Mouse (Mus musculus): Measurements from ENCODE around the gene Ankrd13c.
"Not testable (repeated sequence)": the region's sequence is repeated elsewhere in the genome, so short reads cannot be mapped to it uniquely, and the experiment has no call there.

Ankrd13c gene

DNA sequence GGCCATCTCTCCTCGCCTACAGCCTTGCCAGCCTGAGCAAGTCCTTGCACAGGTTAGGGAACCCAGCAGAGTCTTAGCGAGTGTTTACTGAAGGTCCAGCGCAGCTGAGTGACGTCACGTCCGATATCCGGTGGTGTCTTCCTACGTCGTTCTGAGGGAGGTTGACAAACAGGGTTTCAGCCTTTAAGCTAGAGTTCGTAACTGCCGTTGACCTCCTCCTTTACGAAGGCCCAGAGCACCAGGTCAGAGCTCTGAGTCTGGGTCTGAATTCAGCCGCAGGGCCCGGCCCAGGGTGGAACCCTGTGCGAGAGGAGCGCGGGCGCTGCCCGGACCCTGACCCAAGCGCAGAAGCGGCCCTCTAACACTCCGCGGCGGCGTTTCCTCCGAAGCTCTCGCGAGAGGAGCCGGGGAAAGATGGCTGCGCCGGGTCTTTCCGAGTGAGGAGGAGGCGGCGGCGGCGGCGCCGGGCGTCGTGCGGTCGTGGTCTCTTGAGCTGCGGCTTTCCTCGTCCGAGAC is at the start of gene Ankrd13c:
Gene Ankrd13c, plus strand, starts transcription at position 397 of the 516 bp plus-strand sequence.
- in situ Hi-C loops (cut with MseI, MboI), result no loop called here

DNA sequence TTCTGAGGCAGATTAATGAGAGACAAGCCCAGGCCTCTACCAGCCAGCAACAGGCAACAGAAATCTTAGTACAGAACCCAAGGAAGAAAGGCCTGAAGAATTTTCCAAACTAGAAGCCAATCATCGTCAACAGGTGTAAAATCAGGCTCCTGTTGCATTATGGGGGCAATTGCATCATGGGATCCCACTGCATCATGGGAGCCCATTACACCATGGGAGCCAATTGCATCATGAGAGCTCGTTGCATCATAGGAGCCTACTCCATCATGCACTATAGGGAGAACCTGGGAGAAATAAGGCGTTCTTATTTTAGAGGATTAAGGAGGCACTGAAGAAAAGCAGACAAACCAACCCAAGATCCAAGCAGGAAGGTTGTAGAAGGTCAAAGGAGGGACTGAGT is 49.4 kb upstream of the Ankrd13c start:
- in situ Hi-C loops (cut with MseI, MboI), result no loop called here

GRCm38 (mm10) chr3:157899986-157900385 is 47.1 kb upstream of the Ankrd13c start:
- in situ Hi-C loops (cut with MseI, MboI), result no loop called here

GRCm38 (mm10) chr3:157901721-157902120 is 45.3 kb upstream of the Ankrd13c start:
- in situ Hi-C loops (cut with MseI, MboI), result no loop called here

DNA sequence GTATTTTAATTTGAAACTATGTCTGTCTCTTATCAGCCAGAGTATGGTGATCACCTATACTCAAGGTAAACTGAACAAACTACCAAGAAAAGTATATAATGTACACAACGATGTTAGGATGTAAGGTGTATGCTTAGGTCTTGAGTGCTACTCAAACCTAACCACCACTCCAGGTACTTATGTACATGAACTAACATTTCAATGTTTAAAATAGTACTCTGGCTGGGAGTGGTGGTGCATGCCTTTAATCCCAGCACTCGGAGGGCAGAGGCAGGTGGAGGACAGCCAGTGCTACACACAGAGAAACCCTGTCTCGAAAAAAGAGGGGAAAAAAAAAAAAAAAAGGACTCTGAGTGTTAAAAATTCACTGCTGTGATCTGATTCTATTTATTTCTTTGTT is 38.9 kb upstream of the Ankrd13c start:
- in situ Hi-C loops (cut with MseI, MboI), result no loop called here

DNA sequence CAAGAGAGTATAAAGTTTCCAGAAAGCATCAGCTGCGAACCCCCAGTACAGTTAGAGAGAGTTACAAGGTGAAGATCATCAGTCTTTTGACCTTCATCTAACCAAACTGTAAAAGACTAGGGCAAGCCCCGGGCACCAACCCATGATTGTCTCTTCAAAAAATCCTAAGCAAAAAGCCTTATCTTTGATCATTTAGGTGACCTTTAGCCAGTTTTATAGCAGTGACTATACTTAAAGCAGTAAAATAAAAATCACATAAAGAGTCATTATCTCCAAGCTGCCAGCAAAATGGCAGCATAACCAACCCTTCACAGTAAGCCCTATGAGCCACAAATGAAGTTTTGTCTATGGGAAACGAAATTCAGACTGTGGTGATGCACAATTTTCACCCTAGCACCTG is 36.8 kb upstream of the Ankrd13c start:
- in situ Hi-C loops (cut with MseI, MboI), result no loop called here

- in situ Hi-C loops (cut with MseI, MboI), result no loop called here
Observed at GRCm38 (mm10) chr3:157912155-157912554, 34.9 kb upstream of the Ankrd13c start.

GRCm38 (mm10) chr3:157916336-157916735 is 30.7 kb upstream of the Ankrd13c start:
- in situ Hi-C loops (cut with MseI, MboI), result no loop called here

DNA sequence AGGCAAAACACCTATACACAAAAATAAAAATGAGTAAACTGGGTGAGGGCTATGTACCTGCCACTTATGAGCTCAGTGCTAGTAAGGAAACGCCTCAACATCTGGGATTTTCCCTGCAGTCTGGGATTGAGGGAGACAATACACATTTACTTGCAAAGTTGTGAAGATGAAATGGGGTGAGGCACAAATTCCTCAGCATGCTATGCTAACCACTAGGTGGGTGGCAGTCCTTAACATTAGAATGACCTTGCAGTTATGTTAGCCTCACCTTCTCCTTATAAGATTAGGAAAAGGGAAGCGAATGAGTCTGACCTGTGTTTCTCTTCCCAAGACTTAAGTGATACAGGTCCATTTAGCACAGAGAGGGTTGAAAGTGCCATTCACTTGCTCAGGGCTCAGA is 25.7 kb upstream of the Ankrd13c start:
- in situ Hi-C loops (cut with MseI, MboI), result no loop called here

DNA sequence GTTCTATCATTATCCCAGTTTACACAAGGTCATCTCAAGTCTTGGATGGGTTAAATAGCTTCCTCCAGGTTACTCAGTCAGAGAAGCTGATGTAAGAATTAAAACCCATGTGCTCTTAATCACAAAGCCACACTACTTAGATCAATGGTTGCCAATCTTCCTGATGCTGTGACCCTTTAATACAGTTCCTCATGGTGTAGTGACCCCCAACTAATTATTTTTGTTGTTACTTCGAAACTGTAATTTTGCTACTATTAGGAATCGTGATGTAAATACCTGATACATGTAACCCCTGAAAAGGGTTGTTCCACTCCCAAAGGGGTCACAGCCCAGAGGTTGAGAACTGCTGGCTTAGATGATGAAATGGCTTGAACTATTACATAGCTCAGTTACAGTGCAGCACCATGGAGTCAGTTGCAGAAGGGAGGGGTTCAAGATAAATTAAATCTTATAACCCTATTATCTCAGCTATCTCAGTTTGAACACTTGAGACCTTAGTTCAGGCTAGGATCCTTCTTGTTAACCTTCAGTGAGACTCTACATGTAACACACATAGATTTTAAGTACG is 23.7 kb upstream of the Ankrd13c start:
- in situ Hi-C loops (cut with MseI, MboI), result no loop called here

DNA sequence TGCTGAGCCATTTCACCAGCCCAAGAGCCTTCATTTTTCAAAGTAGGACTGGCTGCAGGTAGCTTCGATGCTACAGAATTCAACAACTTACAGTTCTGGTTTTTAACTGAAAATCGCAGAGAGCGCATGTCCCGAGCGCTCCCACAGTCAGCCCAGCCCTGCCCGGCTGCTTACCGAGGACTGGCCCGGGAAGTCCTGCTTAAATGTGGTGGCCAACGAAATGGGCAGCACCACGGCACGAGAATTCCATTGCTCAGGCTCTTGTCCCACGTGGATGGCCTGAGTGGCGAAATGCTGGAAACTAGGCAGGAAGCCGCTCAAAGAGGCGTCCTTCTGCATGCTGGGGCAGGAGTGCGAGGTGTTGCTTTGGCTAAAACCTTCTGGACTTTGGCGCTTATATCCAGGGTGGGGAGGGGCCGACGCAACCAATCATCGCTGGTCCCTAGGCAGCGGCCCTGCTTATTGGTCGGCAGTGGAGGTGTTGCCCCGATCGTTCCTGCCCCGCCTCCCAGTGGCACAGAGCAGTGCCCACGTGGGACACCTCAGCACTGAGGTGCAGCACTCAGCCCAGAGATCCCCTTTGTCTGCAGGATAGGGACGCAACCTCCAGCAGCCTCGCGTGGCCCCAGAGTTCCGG is 22.2 kb upstream of the Ankrd13c start, which contains the start of gene Cth:
Gene Cth, minus strand, starts transcription at position 386 of the 637 bp plus-strand sequence.
- in situ Hi-C loops (cut with MseI, MboI), result no loop called here

GRCm38 (mm10) chr3:157925706-157926510 is 21.1 kb upstream of the Ankrd13c start:
- in situ Hi-C loops (cut with MseI, MboI), result no loop called here

DNA sequence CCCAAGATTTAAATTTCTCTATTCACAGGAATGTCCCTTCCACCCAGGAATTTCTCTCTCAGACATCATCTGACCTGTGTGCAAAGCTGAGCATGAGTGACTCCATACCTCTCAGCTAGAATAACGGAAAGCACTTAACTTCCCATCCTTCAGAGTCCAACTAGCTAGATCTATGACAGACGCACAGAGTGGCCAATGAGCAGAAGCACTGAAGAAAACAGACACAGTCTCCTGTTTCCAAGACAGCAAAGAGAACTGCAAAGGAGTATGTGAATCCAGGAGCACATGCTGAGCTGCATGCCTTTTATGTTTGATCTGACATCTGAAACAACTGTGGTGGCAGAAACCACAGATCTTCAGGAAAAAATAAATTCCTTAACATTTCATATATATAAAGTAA is 20.3 kb upstream of the Ankrd13c start:
- in situ Hi-C loops (cut with MseI, MboI), result no loop called here

- in situ Hi-C loops (cut with MseI, MboI), result no loop called here
Observed at GRCm38 (mm10) chr3:157928731-157929130, 18.3 kb upstream of the Ankrd13c start.

DNA sequence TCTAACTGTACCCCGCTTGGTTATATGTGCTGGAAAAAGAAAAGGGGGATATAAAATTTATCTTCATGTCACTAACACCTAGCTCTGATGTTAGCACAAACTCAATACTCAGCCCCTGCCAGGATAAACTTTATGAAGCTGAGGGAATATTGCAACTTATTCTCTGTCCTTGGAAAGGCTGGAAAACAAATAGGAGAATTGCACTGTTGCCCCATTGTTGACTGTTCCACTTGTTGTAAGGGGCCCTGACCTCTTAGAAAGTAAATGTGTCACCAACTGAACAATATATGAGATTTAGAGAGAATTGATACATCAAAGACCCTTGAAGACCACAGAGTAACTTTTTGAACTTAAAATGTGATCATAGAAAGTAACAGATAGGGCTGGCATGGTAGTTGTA is 17.6 kb upstream of the Ankrd13c start:
- in situ Hi-C loops (cut with MseI, MboI), result no loop called here

DNA sequence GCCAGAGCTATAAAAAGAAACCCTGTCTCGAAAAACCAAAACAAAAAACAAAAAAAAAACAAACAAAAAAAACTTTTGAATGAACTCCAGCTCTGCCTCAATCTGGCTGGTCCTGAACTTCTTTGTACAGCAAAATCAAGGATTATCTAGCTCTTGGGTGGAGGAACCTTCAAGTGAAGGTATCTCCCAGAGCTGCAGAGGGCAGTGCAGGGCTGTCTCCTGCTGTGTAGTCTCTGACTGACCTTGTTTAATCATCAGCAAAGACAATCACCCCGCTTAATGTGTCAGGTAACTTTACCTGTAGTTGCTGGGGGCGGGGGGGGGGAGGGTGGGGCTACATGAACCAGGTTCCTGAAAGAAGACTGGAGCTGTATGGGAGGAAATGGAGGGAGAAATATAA is 15.4 kb upstream of the Ankrd13c start:
- in situ Hi-C loops (cut with MseI, MboI), result no loop called here

GRCm38 (mm10) chr3:157932074-157932473 is 15.0 kb upstream of the Ankrd13c start:
- in situ Hi-C loops (cut with MseI, MboI), result no loop called here

- in situ Hi-C loops (cut with MseI, MboI), result not testable (repeated sequence)
Observed at GRCm38 (mm10) chr3:157933223-157933622, 13.8 kb upstream of the Ankrd13c start.

DNA sequence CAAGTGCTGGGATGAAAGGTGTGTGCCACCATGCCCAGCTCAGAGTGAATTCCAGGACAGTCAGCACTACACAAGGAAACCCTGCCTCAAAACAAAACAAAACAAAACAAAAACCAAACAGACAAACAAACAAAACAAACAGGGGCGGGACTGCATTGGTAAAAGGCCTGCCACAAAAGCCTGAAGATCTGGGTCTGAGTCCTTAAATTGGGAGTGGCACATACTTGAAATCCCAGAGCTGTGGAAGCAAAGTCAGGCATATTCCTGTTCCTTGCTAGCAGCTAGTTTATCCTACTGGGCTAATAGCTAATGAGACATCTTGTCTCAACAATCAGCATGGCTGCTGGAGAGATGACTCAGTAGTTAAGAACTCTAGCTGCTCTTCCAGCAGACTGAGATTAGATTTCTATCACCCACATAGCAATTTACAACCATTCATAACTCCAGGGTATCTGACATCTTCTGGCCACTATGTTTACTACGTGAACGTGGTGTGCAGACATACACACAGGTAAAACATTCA is 12.7 kb upstream of the Ankrd13c start:
- in situ Hi-C loops (cut with MseI, MboI), result no loop called here

- in situ Hi-C loops (cut with MseI, MboI), result no loop called here
Observed at GRCm38 (mm10) chr3:157938585-157938984, 8.5 kb upstream of the Ankrd13c start.

DNA sequence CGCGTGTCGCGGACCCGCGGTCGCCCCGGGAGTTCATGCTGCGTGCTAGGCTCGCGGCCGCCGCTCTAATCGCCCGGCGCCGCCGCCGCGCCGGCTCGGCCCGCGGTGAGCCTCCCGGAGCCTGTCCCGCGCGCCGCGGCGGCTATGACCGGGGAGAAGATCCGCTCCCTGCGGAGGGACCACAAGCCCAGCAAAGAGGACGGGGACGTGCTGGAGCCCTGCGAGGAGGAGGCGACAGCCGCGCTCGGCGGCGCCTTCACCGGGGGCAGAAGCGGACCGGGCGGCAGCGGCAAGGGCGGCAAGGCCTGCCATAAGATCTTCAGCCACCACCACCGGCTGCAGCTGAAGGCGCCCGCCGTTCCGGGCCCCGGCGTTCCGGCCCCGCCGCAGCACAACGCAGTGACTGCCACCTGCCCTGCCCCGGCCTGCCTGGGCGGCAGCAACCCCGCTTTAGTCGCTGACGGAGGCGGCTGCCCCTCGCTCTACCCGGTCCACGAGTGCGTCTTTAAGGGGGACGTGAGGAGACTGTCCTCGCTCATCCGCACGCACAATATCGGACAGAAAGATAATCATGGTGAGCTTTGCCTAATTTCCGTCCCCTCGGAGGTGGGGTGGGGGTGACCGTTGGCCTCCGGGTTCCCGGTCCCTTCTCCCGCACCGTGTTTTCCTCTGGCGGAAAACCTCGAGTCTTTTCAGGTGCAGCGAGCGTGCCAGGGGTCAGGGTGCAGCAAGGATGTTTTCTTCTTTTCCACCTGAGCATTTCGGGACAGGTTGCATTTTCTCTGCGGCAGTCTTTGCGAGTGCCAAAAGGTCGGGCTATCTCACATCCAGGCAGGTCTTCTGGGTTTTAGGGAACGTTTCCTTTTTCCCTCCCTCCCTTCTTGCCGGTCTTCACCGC is 593 bp downstream of the Ankrd13c start:
- in situ Hi-C loops (cut with MseI, MboI), result no loop called here
